Mouse (Mus musculus): Measurements from ENCODE around the gene Pak7.

DNA sequence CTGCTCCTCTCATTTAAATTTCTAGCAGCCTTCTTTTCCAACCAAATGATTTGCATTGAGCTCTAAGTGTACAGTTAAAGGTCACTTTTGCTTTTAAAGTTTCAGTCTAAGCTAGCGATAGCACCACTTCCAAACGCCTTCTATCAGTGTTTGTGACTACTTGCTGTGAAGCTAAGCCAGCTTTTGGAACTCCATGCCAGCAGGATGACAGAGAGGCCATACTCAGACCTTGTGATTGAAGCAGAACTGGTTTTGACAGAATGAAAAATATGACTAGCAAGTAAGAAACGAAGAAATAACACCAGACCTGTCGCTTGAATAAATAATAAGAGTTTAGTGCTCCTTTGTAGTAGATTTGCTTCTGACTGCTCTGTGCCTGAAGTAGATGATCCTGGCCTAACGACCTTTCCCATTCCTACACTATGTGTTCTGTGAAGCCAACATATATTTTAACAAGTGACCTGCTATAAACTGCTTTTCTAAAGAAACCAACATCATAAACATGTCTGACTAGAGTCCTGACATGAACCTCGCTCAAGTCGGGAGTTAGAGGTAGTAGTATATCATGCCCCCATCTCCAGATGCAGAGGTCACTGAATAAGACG, 38.0 kb downstream of the Pak7 start:
- TF ChIP-seq CTCF (IDR thresholded peaks at IDR 0.05; ENCODE audit: low read depth) (no peak), EP300 (IDR thresholded peaks at IDR 0.05; ENCODE audit: low read depth) (no peak)
